Mouse (Mus musculus): ENCODE data around the gene Map2k2. TPM values are rescaled to one million over a fixed set of nuclear protein-coding genes. Genes with fewer than 3 reads are reported as not detected.

Map2k2 gene
- 31.9 TPM for polyA plus RNA-seq (2017; shearing (Covaris generic))

GRCm38 (mm10) chr10:81105565-81106112 lies at the start of gene Map2k2:
Map2k2 (plus strand) TSS chr10:81105915.

DNA sequence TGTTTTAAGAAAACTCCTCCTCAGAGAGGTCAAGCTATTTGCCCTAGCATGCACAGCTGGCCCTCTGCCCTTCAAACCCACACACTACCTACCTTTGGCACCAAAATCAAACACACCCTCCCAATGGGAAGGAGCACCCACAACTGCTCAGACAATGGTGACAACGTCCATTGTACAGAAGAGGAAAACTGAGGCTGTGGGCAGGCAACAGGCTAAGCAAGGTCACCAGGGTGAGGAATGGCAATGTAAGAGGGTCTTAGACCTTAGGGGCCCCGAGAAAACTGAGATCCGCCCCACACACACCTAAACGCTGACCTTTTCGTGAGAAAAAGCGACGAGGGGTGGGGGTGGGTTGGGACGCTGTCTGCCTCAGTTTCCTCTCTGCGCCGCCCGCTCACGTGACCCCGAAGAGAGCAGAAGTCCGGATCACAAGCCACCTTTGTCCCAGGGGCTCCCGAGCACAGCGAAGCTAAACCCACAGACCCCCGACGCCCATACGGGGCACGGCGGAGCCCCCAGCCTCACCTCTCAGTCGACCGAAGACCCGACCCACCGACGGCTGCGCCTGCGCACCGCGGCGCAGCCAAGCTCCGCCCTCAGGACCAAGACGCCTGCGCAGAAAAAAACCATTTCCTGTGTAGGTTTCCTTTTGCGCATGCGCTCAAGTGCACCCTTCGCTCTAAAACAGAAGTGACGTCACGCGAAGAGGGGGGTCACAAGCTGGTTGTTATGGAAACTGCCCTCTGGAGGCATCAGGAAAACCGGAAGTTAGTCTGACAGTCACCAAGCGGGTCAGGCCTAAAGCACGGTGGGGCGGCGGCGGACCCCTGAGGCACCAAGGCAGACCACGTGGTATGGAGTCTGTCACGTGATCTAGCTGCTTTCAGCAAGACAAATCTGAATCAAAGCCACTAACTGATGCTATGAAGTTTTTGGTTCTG lies 45.8 kb upstream of the Map2k2 start, which contains the start of gene Sgta:
Gene Sgta, minus strand, starts transcription at position 579 of the 941 bp plus-strand sequence.

GRCm38 (mm10) chr10:81069836-81070235 lies 35.9 kb upstream of the Map2k2 start, which contains the start of gene Thop1:
Thop1 (plus strand) TSS chr10:81070035.

DNA sequence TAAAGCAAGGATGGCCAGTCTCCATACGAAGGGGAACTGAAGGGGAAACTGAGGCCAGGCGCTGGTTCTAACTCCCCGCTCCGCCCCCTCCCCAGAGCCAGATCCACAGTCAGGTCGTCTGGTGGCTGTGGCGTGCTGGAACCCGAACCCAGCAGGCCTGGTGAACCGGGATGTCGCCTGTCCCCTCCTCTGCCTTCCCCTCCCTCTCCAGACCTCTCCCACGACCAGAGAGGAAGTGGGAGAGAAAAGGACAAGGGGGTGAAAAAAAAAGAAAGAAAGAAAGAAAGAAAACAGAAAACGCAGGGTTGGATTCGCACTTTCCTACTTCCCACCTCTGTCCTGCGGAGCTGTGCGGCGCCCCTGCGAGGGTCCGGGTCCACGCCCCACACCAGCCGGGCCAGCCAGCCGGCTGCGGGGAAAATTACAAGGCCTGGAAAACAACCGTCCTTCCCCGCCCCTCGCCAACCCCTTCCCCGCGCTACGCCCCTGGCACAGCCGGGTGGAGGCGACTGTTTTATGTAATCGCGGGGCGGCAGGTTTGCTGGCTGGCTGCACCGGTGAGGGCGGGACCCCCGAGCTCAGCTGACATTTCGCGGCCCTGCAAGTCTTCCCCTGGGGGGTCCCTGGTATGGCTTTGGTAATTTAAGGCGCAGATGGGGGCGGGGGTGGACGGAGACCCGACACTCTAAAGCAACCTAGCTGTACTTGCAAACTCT lies 29.4 kb downstream of the Map2k2 start, which contains the start of gene Zbtb7a:
Gene Zbtb7a, plus strand, starts transcription at position 255 of the 716 bp plus-strand sequence.

GRCm38 (mm10) chr10:81167200-81168086 lies 61.7 kb downstream of the Map2k2 start, which contains the start of gene Pias4:
Pias4 (minus strand) TSS chr10:81167923.

DNA sequence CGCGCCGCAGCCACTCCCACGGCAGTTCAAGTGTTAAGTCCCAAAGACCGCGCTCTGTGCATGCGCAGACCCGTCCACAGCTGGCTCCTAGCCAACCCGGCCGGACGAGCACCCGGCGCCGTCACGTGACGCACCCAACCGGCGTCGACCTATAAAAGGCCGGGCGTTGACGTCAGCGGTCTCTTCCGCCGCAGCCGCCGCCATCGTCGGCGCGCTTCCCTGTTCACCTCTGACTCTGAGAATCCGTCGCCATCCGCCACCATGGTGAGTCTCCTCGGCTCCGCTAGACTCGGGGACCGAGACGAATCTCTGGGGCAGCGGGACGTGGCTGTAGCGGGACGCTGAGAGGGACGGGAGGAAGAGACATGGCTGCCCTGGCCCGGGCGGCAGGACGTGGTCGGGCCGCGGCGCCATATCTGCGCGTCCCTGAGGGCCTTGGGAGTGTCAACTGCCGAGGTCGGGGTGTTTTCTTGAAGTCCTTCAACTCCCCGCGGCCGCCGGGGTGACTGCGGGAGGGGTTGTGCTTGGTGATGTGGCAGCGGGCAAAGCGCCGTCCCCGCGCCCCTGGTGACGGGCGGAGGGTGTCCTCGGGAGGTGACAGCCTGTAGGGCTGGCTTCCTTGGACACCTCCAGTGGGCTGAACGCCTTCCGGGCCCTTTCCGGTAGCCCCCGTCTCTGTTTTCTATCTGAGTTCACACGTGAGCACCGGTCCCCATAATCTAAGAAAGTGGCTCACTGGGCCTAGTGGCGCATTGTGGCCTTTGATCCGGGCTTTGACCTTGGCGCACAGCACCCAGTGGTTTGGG lies 71.0 kb downstream of the Map2k2 start, which contains the start of gene Eef2:
Gene Eef2, plus strand, starts transcription at position 166 of the 806 bp plus-strand sequence.

DNA sequence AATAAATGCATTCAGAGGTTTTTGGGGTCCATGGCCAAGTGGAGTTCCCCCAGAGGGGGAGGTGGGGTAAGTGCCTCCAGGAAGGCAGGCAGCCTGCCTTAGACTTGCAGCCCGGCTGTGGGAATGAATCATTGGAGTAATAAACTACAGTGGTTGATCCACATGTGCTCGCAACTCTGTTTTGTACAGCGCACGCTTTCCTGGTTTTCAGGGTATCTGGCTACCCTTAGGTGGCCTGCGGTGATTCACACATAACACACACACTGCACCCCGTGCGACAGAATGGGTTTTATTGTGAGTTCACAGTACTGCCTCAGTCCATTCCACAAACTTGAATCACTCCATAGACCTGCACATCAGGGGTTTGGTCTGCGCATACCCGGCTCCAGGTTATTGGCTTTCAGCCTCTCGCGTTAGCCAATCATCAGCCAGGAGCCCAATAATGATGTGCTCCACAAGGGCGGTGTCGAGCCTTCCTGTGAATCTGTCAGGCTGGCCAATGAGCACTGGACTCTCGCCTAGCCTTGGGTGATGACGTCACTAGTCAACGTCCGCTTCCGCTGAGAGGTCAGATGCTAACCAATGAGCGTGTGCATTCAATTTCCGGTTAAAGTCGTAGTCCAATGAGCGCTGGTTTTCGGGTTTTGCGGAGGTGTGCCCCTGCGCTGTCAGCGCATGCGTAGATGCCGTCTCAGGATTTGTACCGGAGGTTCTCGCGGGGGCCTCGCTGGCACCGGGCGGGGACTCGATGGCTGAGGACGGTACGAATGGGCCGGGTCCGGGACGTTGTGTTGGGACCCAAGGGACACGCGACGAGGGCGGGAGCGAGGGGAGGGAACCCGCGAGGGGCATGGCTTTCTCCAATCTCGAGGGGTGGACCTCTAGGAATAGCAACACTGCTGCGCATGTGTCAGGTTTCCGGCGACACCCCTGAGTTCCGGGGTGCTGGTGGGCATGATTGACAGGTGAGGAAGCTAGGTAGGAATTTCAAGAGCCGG lies 76.9 kb downstream of the Map2k2 start, which contains the start of gene Dapk3:
Gene Dapk3, plus strand, starts transcription at position 670 of the 998 bp plus-strand sequence.

Other genes with a start within 250 kb of the Map2k2 start
- not detected for gene Tmprss9, start 234.1 kb upstream of the Map2k2 start, polyA plus RNA-seq (2017; shearing (Covaris generic))
- 269 TPM for gene Timm13, start 204.9 kb upstream of the Map2k2 start, polyA plus RNA-seq (2017; shearing (Covaris generic))
- 10.1 TPM for gene Lmnb2, start 187.7 kb upstream of the Map2k2 start, polyA plus RNA-seq (2017; shearing (Covaris generic))
- gene Gadd45b, start 175.8 kb upstream of the Map2k2 start, polyA plus RNA-seq (2017; shearing (Covaris generic)) = 80.1 TPM
- 0.14 TPM for gene Gng7, start 91.0 kb upstream of the Map2k2 start, polyA plus RNA-seq (2017; shearing (Covaris generic))
- not detected for gene Diras1, start 80.3 kb upstream of the Map2k2 start, polyA plus RNA-seq (2017; shearing (Covaris generic))
- gene Slc39a3, start 68.5 kb upstream of the Map2k2 start, polyA plus RNA-seq (2017; shearing (Covaris generic)) = 11.8 TPM
- 113 TPM for gene Sgta, start 45.7 kb upstream of the Map2k2 start, polyA plus RNA-seq (2017; shearing (Covaris generic))
- 8.0 TPM for gene Thop1, start 35.9 kb upstream of the Map2k2 start, polyA plus RNA-seq (2017; shearing (Covaris generic))
- gene Creb3l3, start 7.0 kb upstream of the Map2k2 start, polyA plus RNA-seq (2017; shearing (Covaris generic)) = 0.25 TPM
- 18.9 TPM for gene Zbtb7a, start 29.3 kb downstream of the Map2k2 start, polyA plus RNA-seq (2017; shearing (Covaris generic))
- 32.1 TPM for gene Pias4, start 62.0 kb downstream of the Map2k2 start, polyA plus RNA-seq (2017; shearing (Covaris generic))
- 984 TPM for gene Eef2, start 70.7 kb downstream of the Map2k2 start, polyA plus RNA-seq (2017; shearing (Covaris generic))
- gene Dapk3, start 77.1 kb downstream of the Map2k2 start, polyA plus RNA-seq (2017; shearing (Covaris generic)) = 12.1 TPM
- not detected for gene 4930442H23Rik, start 77.9 kb downstream of the Map2k2 start, polyA plus RNA-seq (2017; shearing (Covaris generic))
- gene Nmrk2, start 96.1 kb downstream of the Map2k2 start, polyA plus RNA-seq (2017; shearing (Covaris generic)) = 0.37 TPM
- gene Atcay, start 124.9 kb downstream of the Map2k2 start, polyA plus RNA-seq (2017; shearing (Covaris generic)) = 9.0 TPM
- 3.7 TPM for gene Zfr2, start 127.2 kb downstream of the Map2k2 start, polyA plus RNA-seq (2017; shearing (Covaris generic))
- gene Matk, start 147.0 kb downstream of the Map2k2 start, polyA plus RNA-seq (2017; shearing (Covaris generic)) = 134 TPM
- 139 TPM for gene Mrpl54, start 161.0 kb downstream of the Map2k2 start, polyA plus RNA-seq (2017; shearing (Covaris generic))
- 38.6 TPM for gene Apba3, start 161.0 kb downstream of the Map2k2 start, polyA plus RNA-seq (2017; shearing (Covaris generic))
- gene Tjp3, start 185.7 kb downstream of the Map2k2 start, polyA plus RNA-seq (2017; shearing (Covaris generic)) = 8.3 TPM
- 32.1 TPM for gene Pip5k1c, start 187.0 kb downstream of the Map2k2 start, polyA plus RNA-seq (2017; shearing (Covaris generic))
- 16.6 TPM for gene Cactin, start 215.2 kb downstream of the Map2k2 start, polyA plus RNA-seq (2017; shearing (Covaris generic))
- 41.7 TPM for gene Tbxa2r, start 222.8 kb downstream of the Map2k2 start, polyA plus RNA-seq (2017; shearing (Covaris generic))
- not detected for gene Gipc3, start 237.4 kb downstream of the Map2k2 start, polyA plus RNA-seq (2017; shearing (Covaris generic))
- gene Hmg20b, start 244.6 kb downstream of the Map2k2 start, polyA plus RNA-seq (2017; shearing (Covaris generic)) = 28.8 TPM

All from CD4-positive, CD25-positive, alpha-beta regulatory T cell, adult 9 weeks (primary cell).